Mouse (Mus musculus) liver, adult 2 months (tissue): ENCODE results near the gene Atf5. TPM values are rescaled to one million over a fixed set of nuclear protein-coding genes. Genes with fewer than 3 reads are reported as not detected.
A peak's percentile ranks its signal among the peaks of the same experiment; 100 is the strongest.

Experiments
- DNase-seq: peaks from one replicate; pipeline ENCODE4 v3.0.0-alpha.2; 2011; ENCODE audit warnings: low read depth, low spot score; ENCODE audit errors: extremely low read depth
- H3K27ac ChIP-seq: fragments of 200-500 bp; replicated peaks from 2 replicates; pipeline ENCODE4 v1.5.1; 2012; ENCODE audit warnings: low read depth, mild to moderate bottlenecking, control low read depth, inconsistent platforms, low read length; ENCODE audit not compliant: insufficient read depth
- H3K27me3 ChIP-seq: fragments of 200-500 bp; 2 replicates; pipeline ENCODE4 v1.6.1; 2012; ENCODE audit warnings: mild to moderate bottlenecking, moderate library complexity, low read length, inconsistent platforms; ENCODE audit not compliant: control insufficient read depth, insufficient read depth
- H3K36me3 ChIP-seq: fragments of 200-500 bp; 2 replicates; pipeline ENCODE4 v1.6.1; 2012; ENCODE audit warnings: low read length, inconsistent platforms; ENCODE audit not compliant: control insufficient read depth, insufficient read depth
- H3K4me1 ChIP-seq: fragments of 200-500 bp; 2 replicates; pipeline ENCODE4 v1.6.1; 2011; ENCODE audit warnings: low read length; ENCODE audit not compliant: control insufficient read depth, insufficient read depth
- H3K4me3 ChIP-seq: fragments of 200-500 bp; 2 replicates; pipeline ENCODE4 v1.5.1; 2011; ENCODE audit warnings: low read depth, mild to moderate bottlenecking, control low read depth, low read length, moderate library complexity; ENCODE audit not compliant: insufficient read depth
- H3K79me2 ChIP-seq: fragments of 200-500 bp; 2 replicates; pipeline ENCODE4 v1.6.1; 2012; ENCODE audit warnings: inconsistent platforms, mild to moderate bottlenecking, low read length, moderate library complexity; ENCODE audit not compliant: control insufficient read depth, insufficient read depth
- H3K9ac ChIP-seq: fragments of 200-500 bp; 2 replicates; pipeline ENCODE4 v1.6.1; 2012; ENCODE audit warnings: low read depth, mild to moderate bottlenecking, control low read depth, inconsistent platforms, low read length
- CTCF ChIP-seq: fragments of 200-500 bp; IDR thresholded peaks from 2 replicates; pipeline ENCODE4 v1.5.1; 2011; ENCODE audit warnings: low read depth, low read length, control low read depth
- POLR2A ChIP-seq: fragments of 200-500 bp; IDR thresholded peaks from 2 replicates; pipeline ENCODE4 v1.6.1; 2011; ENCODE audit warnings: low read length, control low read depth; ENCODE audit not compliant: insufficient read depth; ENCODE audit errors: extremely low read depth
- WGBS: fragments of 180-500 bp; shearing (Covaris S2); methylation state at CpG from one replicate; pipeline ENCODE4 v1.1.7; 2018; 5-methylcytosine and 5-hydroxymethylcytosine counted together
- polyA plus RNA-seq: library from polyadenylated mRNA; depleted of rRNA; stranded (reverse); fragments of >200 nt; gene quantifications from 2 replicates; pipeline ENCODE4 v1.2.3, GENCODE M21; 2012
- total RNA-seq: library from RNA; depleted of rRNA; stranded (reverse); fragments of >200 nt; gene quantifications from 2 replicates; pipeline ENCODE4 v1.2.3, GENCODE M21; 2014

Gene Atf5
- total and polyA plus RNA-seq, 2 experiments: 22.9 to 727 TPM

DNA sequence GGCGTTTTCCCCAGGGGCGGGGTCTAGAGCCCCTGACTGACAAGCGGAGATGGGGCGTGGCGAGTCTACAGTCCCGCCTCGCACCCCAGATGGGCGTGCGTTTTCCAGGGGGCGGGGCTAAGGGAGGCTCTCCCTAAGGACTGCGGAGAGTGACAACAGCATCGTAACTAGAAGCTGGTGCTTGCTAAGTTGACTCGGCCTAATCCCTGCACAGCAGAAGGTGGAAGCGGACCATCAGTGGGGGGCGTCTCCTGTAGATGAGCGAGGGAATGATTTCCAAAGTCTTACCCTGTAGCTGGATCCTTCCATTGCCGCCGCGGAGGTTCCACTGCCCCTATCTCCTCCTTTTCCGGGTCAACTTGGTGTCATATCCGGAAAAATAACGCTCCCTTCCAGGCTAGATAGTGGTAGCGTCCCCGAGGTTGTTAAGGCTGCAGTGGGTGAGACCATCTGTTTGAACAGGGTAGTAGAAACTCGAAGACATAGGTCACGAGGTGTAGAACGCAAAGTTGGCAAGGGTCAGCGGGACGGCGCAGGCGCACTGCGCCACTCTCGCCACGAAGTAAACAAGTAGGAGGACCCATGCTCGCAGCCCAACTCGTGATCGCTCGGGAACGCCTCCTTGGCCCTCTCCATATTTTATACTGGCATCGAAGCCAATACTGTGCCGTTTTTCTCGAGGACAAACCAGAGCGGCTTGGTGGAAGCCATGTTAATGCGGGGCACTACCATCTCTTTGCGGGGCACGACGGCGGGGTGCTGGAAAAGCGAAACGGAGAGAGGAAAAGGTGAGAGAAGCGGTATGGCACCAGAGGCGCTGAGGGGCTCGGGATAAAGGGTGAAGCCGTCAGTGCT, 32.3 kb upstream of the Atf5 start, which contains the start of the genes Akt1s1 and Tbc1d17:
Gene Akt1s1, plus strand, starts transcription at position 431 of the 855 bp plus-strand sequence.
Gene Tbc1d17, minus strand, starts transcription at position 519 of the 855 bp plus-strand sequence.
- Histone ChIP-seq H3K9ac (peak within 1 kb of the TSS; percentile 92), H3K4me3 (peak within 1 kb of the TSS; percentile 93), H3K36me3 (peaks cover 17% of the 10 kb centered on the region; the same call in 1 of the 2 replicates), H3K27me3 (no peaks in the 10 kb centered on the region), H3K27ac (peak within 1 kb of the TSS; percentile 98), H3K4me1 (peaks cover 23% of the 10 kb centered on the region), H3K79me2 (peaks cover 22% of the 10 kb centered on the region; the same call in 1 of the 2 replicates)
- under 1% methylated on average over 53 of the region's 54 CpGs for WGBS
- peak; percentile 100 for DNase-seq
- TF ChIP-seq CTCF (no peak), POLR2A (0 out of 2 replicates have a peak, but pooled peaks have one; percentile 62)

DNA sequence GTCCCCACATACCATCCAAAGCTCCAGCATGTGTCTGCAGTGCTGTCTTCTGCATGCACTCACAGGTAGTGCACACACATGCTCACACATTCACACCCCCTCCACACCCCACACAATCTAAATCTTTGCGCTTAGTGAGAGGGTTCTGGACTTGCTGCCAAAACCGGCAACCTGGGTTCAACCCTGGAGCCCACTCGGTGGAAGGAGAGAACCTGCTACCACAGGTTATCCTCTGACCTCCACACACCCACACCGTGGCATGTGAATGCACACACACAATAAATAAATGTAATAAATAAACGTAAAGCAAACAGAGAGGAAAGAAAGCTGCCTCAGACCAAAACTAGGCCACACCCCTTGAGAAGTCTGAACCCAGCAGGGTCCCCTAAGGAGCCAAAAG, 31.3 kb upstream of the Atf5 start:
- Histone ChIP-seq H3K27ac (no peak overlapping the region), H3K9ac (peak overlapping the region; percentile 49), H3K79me2 (peaks cover 22% of the 10 kb centered on the region; the same call in 1 of the 2 replicates), H3K27me3 (no peaks in the 10 kb centered on the region), H3K36me3 (peaks cover 17% of the 10 kb centered on the region; the same call in 1 of the 2 replicates), H3K4me3 (peak overlapping the region; percentile 60), H3K4me1 (peaks cover 17% of the 10 kb centered on the region)
- no peak for DNase-seq
- TF ChIP-seq POLR2A: no peak
- TF ChIP-seq CTCF: no peak
- 44% methylated on average over 5 of the region's 5 CpGs for WGBS

DNA sequence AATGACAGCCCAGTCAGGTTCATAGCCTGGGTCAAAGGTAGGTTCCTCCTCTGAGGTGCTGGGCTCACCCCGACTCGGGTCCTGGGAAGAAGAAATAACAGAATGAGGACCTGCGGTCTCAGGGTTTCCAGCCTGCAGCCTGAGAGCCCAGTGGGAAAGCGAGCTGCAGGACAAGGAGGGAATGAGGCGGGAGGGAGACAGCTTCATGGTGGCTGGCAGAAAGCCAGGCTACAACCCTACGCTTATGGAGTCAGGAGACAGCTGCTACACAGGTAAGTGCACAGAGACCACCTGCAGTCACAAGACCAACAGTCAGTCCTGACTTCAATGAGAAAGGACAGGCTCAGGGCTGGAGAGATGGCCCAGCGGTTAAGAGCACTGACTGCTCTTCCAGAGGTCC, 30.3 kb upstream of the Atf5 start:
- 94% methylated on average over 7 of the region's 7 CpGs for WGBS
- Histone ChIP-seq H3K36me3 (peaks cover 18% of the 10 kb centered on the region; the same call in 1 of the 2 replicates), H3K4me3 (no peak overlapping the region), H3K27me3 (no peaks in the 10 kb centered on the region), H3K79me2 (peaks cover 22% of the 10 kb centered on the region; the same call in 1 of the 2 replicates), H3K4me1 (peaks cover 17% of the 10 kb centered on the region), H3K27ac (no peak overlapping the region), H3K9ac (no peak overlapping the region)
- DNase-seq: no peak
- no peak for TF ChIP-seq CTCF
- TF ChIP-seq POLR2A: no peak

DNA sequence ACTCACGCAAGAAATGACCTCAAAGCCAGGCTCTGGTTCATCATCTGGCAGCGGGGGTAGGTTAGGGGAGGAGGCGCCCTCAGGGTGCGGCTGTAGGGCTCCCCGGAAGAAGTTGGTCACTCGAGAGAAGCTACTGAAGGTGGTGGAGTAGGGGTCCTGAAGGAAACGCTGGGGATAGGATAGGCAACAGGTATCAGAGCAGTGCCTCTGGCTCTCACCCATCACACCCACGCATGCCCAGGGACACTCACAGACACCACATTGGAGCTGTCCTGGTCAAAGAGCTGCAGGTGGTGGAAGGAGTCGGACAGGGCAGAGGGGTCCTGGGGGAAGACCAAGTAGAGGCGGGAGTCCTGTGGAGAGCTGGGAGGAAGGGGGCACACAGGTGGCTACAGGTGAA, 28.5 kb upstream of the Atf5 start:
- Histone ChIP-seq H3K79me2 (peaks cover 8% of the 10 kb centered on the region; the same call in 1 of the 2 replicates), H3K9ac (no peak overlapping the region), H3K36me3 (peaks cover 18% of the 10 kb centered on the region; the same call in 1 of the 2 replicates), H3K4me1 (peaks cover 5% of the 10 kb centered on the region), H3K27ac (no peak overlapping the region), H3K4me3 (no peak overlapping the region), H3K27me3 (no peaks in the 10 kb centered on the region)
- TF ChIP-seq POLR2A (no peak), CTCF (no peak)
- 92% methylated on average over 10 of the region's 10 CpGs for WGBS
- no peak for DNase-seq

DNA sequence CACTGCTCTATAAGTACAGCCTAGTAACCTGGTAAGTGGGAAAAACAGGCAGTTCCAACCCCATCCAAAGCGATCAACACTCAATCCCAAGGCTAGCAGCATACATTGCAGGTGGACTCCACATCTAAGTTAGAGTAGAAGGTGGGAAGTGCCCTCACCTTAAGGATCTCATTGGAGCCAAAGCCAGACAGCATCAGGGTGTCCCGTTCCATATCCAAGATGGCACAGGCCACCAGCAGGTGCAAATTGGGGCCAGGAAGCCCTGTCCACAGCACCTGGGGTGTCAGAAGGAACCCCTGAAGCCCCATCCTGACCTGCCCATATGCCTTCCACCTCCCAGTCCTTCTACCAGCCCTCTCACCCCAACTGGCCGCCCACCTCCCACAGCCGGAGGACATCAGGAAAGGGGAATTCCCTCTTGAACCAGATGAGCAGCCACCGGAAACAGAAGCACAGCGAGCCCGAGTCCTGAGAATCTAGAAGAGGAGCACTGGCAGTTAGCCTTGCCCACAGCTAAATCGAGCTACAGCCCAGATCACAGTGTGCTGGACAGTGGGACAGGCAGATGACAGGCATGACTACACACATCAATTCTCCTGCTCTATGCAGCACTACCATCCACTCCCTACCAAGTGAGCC, 25.5 kb upstream of the Atf5 start:
- no peaks in the 10 kb centered on the region for H3K4me1 ChIP-seq
- peaks cover 18% of the 10 kb centered on the region; the same call in 1 of the 2 replicates for H3K36me3 ChIP-seq
- 0 out of 2 replicates have a peak, but pooled peaks cover 3% of the 10 kb centered on the region for H3K79me2 ChIP-seq
- no peak overlapping the region for H3K4me3 ChIP-seq
- no peak overlapping the region for H3K9ac ChIP-seq
- no peak for TF ChIP-seq CTCF
- no peak for TF ChIP-seq POLR2A
- H3K27me3 ChIP-seq: no peaks in the 10 kb centered on the region
- DNase-seq: no peak
- H3K27ac ChIP-seq: no peak overlapping the region
- WGBS: 91% methylated on average over 8 of the region's 8 CpGs
